Mouse (Mus musculus) gastrocnemius, postnatal 25 days (tissue): ENCODE measurements around the gene Fam167b. TPM values are rescaled to one million over a fixed set of nuclear protein-coding genes. Genes with fewer than 3 reads are reported as not detected.

Experiments used
- DNase-seq: peaks from one replicate; pipeline ENCODE4 v3.0.0; 2022
- long read RNA-seq, 2 experiments: library from polyadenylated mRNA; stranded (forward); transcript quantifications; one replicate each; pipeline ENCODE4 v2.0.0; 2021
- total RNA-seq, 2 experiments: library from RNA; stranded (reverse); gene quantifications; 1 replicate in 1 of 2; 2 replicates in 1 of 2; pipeline ENCODE4 v1.2.3; 2021

Gene Fam167b
- under 1 TPM in 1 of 2 experiments, not detected in 1; 0.31 TPM for total RNA-seq
- long read RNA-seq, experiment 1: 0 reads
- long read RNA-seq, experiment 2, partial matches to known transcripts: 0 of 1 reads
- long read RNA-seq, experiment 2, other reads (novel, unspliced or antisense): 0 of 1 reads

DNA sequence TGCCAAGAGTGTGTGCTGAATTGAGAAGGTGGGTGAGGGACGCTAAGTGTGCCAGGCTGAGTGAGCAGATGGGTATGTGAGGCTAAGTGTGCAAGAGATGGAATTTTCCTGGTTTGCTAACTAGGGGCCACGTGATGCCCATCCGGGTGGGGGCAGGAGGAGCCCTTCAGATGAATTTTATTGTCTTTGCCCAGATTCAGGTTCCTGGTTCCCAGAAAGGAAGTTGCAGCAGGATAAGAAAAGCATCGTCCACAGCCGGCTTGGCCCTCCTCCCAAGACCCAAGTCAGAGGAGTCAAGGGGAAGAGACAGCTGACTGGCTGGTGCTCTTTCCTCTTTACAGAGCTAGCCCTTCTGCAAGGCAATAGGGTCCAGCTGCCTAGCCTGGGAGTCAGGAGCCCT is at the start of gene Fam167b:
Fam167b (minus strand) TSS at position 84 of the 400 bp plus-strand sequence.
- DNase-seq: no peak

DNA sequence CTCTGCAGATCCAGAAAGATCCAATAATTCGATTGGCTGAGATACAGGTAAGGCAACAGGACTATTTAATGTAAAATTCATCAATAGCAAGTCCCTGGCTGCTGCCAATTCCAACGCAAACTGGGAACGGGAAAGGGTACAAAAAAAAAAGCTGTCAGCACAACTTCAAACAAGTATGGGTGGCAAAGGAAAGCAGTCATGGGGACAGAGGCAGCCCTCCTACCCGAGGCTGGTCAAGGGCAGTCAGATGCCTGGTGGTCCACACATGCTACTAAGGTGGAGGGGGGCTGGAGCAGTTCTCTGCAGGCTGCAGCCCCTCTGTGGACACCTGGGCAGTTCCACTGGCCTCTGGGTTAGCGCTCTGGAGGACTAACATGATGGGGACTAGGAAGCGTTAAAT is 47.7 kb upstream of the Fam167b start:
- DNase-seq: no peak

DNA sequence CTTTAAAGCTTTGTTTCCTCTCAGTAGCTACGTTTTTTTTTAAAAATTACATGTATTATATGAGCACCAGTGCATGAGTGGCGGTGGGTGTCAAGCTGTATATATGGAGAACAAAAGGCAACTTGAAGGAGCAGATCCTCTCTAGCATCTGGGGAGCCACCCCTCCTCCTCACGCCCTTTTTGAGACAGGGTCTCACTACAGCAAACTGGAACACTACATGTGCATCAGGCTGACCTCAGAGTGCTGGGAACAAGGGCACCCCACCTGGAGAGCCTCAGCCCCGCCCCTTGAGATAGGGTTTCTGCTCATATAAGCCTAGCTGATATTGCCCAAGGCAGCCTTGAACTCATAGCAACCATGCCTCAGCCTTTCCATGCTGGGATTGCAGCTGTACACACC is 47.1 kb upstream of the Fam167b start:
- no peak for DNase-seq

GRCm38 (mm10) chr4:129625029-129625370 is 46.7 kb upstream of the Fam167b start:
- DNase-seq: peak; percentile 41

- DNase-seq: peak; percentile 93
Measured at GRCm38 (mm10) chr4:129624281-129625028, 46.1 kb upstream of the Fam167b start.

GRCm38 (mm10) chr4:129623681-129624091 is 45.3 kb upstream of the Fam167b start, which contains the start of gene Ccdc28b:
TSS of gene Ccdc28b (minus strand) at chr4:129623947.
- peak; percentile 37 for DNase-seq

DNA sequence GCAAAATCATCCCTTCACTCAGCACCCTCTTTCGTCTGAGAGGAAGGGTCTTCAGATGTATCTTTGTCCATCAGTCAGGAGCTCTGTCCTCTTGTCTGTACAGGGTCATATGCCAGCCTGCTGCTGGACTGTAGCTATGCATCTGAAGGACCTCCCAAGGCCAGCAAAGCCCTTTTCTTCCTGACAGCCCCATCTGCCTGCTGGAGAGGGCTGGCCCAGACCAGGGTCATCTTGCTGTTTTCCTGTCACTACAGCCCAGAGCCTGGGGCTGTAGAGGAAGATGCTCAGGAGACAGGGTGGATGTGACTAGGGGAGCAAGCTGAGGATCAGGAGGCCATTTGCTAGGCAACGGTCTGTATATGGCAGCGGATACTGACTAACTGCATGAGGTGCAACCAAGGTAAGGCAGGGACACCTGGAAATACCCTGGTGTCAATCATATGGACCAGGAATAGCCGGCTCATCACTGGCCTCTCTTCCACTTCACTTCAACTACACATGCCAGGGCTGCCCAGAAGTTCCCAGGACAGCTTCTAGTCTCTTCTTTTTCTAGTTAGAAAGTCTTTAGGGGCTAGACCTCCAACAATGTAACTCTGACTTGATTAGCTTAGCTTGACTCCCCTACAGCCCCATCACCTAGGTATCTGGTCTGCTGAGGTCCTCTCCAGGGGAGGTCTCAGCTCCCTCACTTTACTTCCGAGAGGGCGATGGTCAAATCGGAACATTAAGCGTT is 44.6 kb upstream of the Fam167b start:
- DNase-seq: no peak

DNA sequence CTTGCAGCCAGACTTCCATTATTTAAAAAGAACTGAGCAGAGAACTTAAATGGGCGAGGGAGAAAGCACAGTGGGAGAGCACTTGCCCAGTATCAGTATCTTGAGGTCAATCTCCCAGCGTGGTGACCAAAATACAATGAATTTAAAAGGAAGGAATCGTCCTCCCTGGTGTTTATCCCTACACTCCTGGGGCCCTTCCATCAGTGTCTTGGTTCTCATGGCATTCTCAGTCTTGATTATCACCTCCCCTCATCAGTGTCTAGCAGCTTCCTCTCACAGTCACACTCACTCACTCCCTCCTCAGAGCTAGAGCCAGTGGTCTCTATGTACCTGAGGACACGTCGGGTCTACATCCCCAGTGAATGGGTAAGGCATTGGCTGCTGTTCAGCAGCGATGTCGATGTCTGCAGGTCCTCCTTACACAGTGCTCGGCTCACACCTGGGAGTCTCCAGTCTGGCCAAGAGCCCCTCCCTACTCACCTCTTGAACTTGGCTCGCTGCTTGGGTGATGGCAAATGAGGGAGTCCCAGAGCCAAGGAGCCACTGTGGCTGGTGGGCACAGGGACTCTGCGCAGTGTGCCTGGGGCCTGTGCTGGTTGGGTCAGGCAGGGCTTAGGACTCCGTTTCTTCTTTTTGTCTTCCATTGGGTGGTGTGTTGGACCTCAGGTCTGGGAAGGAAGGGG is 43.9 kb upstream of the Fam167b start:
- no peak for DNase-seq

DNA sequence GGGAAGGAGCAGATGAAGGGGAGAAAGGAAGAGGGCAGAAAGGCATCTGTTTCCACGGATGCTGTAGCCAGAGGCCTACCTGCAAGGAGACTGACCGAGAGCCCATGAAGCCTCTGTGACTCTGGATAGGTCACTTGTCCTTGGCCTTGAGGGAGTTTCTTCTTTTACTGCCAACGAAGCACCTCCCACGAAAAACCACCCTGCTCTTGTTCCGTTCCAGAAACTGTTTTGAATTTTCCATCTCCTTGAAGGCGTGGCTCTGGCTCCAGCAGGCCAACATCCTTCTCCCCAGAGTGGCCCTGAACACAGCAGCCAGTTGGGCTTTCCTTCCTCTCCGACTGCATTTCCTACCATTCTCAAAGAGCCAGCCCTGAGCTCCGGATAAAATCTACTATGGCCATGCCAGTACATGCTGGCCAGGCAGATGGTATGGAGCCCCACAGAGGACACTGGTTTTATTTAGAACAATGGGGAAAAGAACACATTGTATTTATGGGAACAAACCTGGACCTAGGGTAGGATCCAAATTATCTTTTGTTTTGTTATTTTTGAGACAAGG is 43.0 kb upstream of the Fam167b start:
- DNase-seq: peak; percentile 69

DNA sequence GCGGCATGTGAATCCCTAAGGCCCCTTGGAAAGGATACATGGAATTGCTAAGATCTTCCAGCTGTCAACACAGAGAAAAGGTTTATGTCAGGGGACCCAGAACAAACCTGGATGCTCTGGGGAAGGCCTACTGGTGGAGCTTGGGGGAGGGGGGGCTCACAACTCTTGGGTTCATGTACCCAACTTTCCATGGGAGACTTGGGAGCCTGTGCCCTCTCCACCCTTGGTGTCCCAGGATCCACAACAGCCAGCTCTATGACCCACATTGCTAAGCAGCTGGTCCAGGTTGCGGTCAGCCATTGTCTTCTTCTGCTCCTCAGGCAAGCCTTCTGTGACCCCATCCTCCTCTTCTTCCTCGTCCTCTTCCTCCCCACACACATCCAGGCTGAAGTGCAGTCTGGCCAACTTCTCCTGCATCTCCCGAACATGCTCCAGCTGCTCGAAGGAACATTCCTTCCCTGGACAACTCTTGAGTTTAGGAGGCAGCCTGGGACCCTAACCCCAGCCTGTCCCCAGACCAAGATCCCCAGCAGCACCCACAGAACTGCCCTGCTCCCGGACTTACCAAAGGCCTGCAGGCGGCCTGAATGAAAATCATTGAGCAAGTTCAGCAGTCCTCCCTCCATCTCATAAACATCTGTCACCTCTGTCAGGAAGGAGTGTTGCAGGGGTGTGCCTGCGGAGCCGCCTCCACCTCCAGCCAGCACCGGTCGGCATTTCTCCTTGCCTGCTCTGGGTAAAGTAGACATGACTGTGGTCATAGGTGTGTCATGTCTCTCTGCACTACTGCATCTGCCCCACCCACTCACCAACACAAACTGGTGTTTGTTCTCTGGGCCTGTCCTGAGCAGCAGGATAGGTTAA is 42.3 kb upstream of the Fam167b start:
- DNase-seq: no peak

DNA sequence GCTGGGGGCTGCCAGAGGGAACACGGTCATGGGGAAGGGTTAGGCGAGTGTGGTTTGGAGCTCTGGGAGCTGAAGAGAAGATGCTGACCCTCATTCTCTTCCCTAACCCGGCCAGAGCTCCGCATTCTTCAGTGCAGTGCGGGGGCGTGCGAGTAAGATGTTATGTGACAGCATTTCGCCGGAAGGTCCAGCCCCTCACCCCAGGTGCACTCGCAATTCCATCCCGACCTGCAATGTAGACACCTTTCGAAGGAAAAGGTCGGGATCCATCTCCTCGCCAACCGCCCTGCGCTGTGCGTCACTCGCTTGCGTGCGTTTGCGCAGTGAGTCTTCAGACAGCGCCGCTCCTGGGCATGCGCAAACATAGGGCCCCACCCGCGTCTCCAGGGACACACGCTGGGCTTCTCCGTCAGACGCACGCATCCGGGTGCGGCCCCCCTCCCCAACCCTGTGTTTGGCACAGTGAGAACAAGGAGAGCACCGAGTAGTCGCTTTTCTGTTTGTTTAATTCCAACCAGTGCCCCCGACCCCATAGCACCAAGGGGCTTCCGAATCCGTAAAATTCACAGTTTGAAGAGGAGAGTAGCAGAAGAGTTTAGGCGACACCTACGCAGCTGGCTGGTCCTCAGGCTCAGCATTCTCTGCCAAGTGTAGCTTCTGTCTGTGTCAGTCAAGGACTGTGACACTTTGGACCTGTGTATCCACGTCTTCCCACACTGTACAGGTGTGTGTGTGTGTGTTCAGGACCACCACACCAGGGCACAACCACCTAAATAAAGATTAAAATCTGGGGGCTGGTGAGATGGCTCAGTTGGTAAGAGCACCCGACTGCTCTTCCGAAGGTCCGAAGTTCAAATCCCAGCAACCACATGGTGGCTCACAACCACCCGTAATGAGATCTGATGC is 40.7 kb upstream of the Fam167b start, which contains the start of gene Iqcc:
Iqcc (minus strand) TSS at position 314 of the 906 bp plus-strand sequence.
- DNase-seq: peak; percentile 96

DNA sequence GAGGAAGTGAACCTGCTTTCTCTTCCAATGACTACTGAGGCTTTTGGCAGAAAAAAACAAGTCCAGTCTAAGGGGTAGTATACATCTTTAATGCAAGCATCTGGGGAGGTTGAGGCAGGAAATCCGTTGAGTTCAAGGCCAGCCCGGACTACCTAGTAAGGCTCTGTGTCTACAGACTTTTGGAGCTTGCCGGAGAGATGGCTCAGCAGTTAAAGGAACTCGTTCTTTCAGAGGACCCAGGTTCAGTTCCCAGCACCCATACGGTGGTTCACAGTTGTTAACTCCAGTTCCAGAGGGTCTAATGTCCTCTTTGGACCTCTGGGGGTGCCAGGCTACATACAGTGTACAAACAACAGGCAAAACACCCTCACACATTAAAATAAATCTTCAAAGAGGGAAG is 39.7 kb upstream of the Fam167b start:
- DNase-seq: no peak

GRCm38 (mm10) chr4:129617121-129617641 is 38.8 kb upstream of the Fam167b start:
- no peak for DNase-seq

DNA sequence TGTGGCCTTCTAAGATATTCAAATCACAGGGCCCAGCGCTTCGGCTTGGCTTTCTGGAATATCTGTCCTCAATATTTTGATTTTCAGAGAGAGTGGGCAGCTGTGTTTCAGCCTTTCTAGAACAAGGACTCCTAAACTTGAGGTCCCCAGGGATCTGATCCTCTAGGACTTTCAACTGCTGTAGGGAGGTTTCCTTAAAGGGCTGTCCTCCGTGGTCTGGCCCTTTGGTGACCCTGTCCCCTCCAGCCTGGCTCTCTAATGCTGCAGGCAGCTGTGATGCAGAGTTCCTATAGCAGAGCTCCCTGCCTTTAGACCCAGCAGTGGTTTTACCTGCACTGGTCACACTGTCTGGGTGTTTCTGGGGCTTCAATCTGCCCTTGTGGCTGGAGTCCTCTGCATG is 38.3 kb upstream of the Fam167b start:
- DNase-seq: no peak

DNA sequence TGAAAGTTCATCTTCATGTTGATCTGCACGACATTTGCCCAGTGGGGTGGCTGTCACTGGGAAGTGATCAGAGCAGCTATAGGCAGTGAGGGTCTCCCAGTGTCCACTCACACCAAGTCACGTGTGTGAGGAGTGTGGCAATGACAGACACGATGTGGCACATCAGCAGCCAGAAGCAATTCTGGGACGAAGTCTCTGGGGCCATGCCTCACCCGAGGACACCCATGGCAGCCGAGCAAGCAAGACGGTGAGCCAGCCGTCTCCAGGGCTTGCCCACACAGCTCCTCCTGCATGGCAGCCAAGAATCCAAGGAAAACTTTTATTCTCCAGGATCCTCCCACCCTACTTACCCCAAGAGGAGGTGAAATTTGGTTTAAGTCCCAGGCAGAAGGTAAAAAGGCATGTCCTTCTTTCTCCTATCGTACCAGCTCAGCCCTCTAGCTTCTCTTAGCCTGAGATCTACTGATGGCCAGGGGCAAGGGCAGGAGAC is 37.5 kb upstream of the Fam167b start:
- no peak for DNase-seq

- DNase-seq: no peak
Measured at GRCm38 (mm10) chr4:129614093-129614492, 35.7 kb upstream of the Fam167b start, which contains the start of gene Dcdc2b. TSS of gene Dcdc2b (minus strand) at chr4:129614257.

DNA sequence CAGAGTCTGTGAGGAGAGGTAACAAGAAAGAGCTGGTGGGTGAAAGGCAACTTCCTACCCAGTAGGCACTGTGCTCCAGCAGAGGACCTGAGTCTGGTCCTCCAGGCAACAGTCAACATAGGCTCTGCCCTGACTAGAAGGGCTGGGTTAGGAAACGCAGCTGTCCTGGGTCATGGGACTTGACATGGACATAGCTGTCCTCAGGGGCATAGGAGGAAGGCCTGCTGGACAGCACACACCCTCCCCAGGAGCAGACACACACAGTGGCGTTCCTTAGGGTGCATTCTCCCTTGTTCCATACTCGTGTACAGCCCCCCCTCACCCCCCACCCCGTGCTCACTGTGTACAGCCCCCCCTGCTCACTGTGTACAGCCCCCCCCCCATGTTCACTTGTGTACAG is 32.1 kb upstream of the Fam167b start:
- no peak for DNase-seq

GRCm38 (mm10) chr4:129610026-129610425 is 31.7 kb upstream of the Fam167b start:
- no peak for DNase-seq

DNA sequence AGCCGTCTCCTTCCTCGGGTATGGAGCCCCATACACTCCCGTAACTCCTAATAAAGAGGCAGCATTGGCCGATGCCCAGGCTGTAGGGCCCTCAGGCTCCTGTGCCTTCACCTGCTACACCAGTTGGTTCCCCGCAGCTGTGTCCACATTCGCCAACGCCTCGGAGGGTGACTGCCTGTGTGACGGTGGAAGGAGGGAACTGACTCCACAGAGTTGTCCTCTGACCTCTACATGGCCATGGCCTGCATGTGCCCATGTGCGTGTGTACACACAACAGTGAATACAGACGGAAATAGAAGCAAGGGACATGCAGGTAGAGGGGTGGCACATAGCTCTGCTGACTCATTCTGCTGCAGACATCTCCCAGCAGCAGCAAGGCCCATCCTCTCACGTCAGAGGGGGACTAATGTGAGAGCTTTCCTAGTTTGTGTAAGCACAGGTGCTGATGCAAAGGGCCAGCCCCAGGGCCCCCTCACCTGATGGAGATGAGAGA is 30.8 kb upstream of the Fam167b start:
- DNase-seq: no peak
